Mouse (Mus musculus): ENCODE measurements around the gene Mapk6. TPM values are rescaled to one million over a fixed set of nuclear protein-coding genes. Genes with fewer than 3 reads are reported as not detected.

The Mapk6 gene
- total and polyA plus RNA-seq, 3 experiments, result 7.6 to 49.2 (median 49.2) TPM

GRCm38 (mm10) chr9:75434172-75434793 lies 24.5 kb upstream of the Mapk6 start:
- H3K36me3 ChIP-seq (replicated peaks), result no peaks in the 10 kb centered on the region
- TF ChIP-seq GATA1 (IDR thresholded peaks at IDR 0.05; ENCODE audit: borderline replicate concordance, low read length) (no peak), POLR2AphosphoS5 (IDR thresholded peaks at IDR 0.05; ENCODE audit: insufficient replicate concordance, low read depth, low read length) (no peak), TAL1 (conservative IDR thresholded peaks at IDR 0.05; ENCODE audit: low read depth, low read length) (no peak), GATA2 (IDR thresholded peaks at IDR 0.05; ENCODE audit: borderline replicate concordance, low read depth, low read length) (no peak), CTCF (IDR thresholded peaks at IDR 0.05; ENCODE audit: low read depth, low read length) (no peak; the same call in 1 of the 2 replicates)
- DNase-seq (ENCODE audit: low spot score) (peak; percentile 29), ATAC-seq (ENCODE audit: extremely low read depth, insufficient number of reproducible peaks, low FRiP score, poor library complexity, severe bottlenecking) (peak; percentile 55)
- H3K4me1 ChIP-seq (ENCODE audit: insufficient read depth, low read depth, low read length), result peaks cover 65% of the 10 kb centered on the region
- H3K9me3 ChIP-seq (replicated peaks), result no peaks in the 10 kb centered on the region
- H3K27me3 ChIP-seq (ENCODE audit: insufficient read depth, low read length), result no peaks in the 10 kb centered on the region
- no peak overlapping the region for H3K4me3 ChIP-seq (ENCODE audit: low read depth, low read length)

GRCm38 (mm10) chr9:75432694-75433093 lies 22.9 kb upstream of the Mapk6 start:
- DNase-seq (ENCODE audit: low spot score) (no peak), ATAC-seq (ENCODE audit: extremely low read depth, insufficient number of reproducible peaks, low FRiP score, poor library complexity, severe bottlenecking) (no peak)
- Histone ChIP-seq H3K9me3 (replicated peaks) (no peaks in the 10 kb centered on the region), H3K27me3 (ENCODE audit: insufficient read depth, low read length) (peaks cover 2% of the 10 kb centered on the region; the same call in 1 of the 2 replicates), H3K36me3 (replicated peaks) (no peaks in the 10 kb centered on the region), H3K4me1 (ENCODE audit: insufficient read depth, low read depth, low read length) (peaks cover 66% of the 10 kb centered on the region), H3K4me3 (ENCODE audit: low read depth, low read length) (no peak overlapping the region)
- TF ChIP-seq GATA1 (IDR thresholded peaks at IDR 0.05; ENCODE audit: borderline replicate concordance, low read length), result no peak
- TF ChIP-seq GATA2 (IDR thresholded peaks at IDR 0.05; ENCODE audit: borderline replicate concordance, low read depth, low read length), result no peak
- TF ChIP-seq CTCF (IDR thresholded peaks at IDR 0.05; ENCODE audit: low read depth, low read length), result no peak
- TF ChIP-seq POLR2AphosphoS5 (IDR thresholded peaks at IDR 0.05; ENCODE audit: insufficient replicate concordance, low read depth, low read length), result no peak
- no peak for TF ChIP-seq TAL1 (conservative IDR thresholded peaks at IDR 0.05; ENCODE audit: low read depth, low read length)

- Histone ChIP-seq H3K4me1 (ENCODE audit: insufficient read depth, low read depth, low read length) (peaks cover 69% of the 10 kb centered on the region), H3K36me3 (replicated peaks) (no peaks in the 10 kb centered on the region), H3K4me3 (ENCODE audit: low read depth, low read length) (no peak overlapping the region), H3K9me3 (replicated peaks) (no peaks in the 10 kb centered on the region), H3K27me3 (ENCODE audit: insufficient read depth, low read length) (peaks cover 12% of the 10 kb centered on the region)
- peak; percentile 43; the same call in 1 of the 2 replicates for TF ChIP-seq TAL1 (conservative IDR thresholded peaks at IDR 0.05; ENCODE audit: low read depth, low read length)
- TF ChIP-seq CTCF (IDR thresholded peaks at IDR 0.05; ENCODE audit: low read depth, low read length), result no peak
- no peak for TF ChIP-seq GATA1 (IDR thresholded peaks at IDR 0.05; ENCODE audit: borderline replicate concordance, low read length)
- ATAC-seq (ENCODE audit: extremely low read depth, insufficient number of reproducible peaks, low FRiP score, poor library complexity, severe bottlenecking) (peak; percentile 78), DNase-seq (ENCODE audit: low spot score) (peak; percentile 45)
Measured at GRCm38 (mm10) chr9:75430822-75431621, 21.2 kb upstream of the Mapk6 start.

- no peaks in the 10 kb centered on the region for H3K36me3 ChIP-seq (replicated peaks)
- DNase-seq (ENCODE audit: low spot score) (no peak), ATAC-seq (ENCODE audit: extremely low read depth, insufficient number of reproducible peaks, low FRiP score, poor library complexity, severe bottlenecking) (no peak)
- peaks cover 55% of the 10 kb centered on the region for H3K4me1 ChIP-seq (ENCODE audit: insufficient read depth, low read depth, low read length)
- H3K4me3 ChIP-seq (ENCODE audit: low read depth, low read length), result no peak overlapping the region
- no peaks in the 10 kb centered on the region for H3K9me3 ChIP-seq (replicated peaks)
- TF ChIP-seq CTCF (IDR thresholded peaks at IDR 0.05; ENCODE audit: low read depth, low read length) (no peak), GATA2 (IDR thresholded peaks at IDR 0.05; ENCODE audit: borderline replicate concordance, low read depth, low read length) (no peak), GATA1 (IDR thresholded peaks at IDR 0.05; ENCODE audit: borderline replicate concordance, low read length) (no peak), POLR2AphosphoS5 (IDR thresholded peaks at IDR 0.05; ENCODE audit: insufficient replicate concordance, low read depth, low read length) (no peak), TAL1 (conservative IDR thresholded peaks at IDR 0.05; ENCODE audit: low read depth, low read length) (no peak)
- peaks cover 20% of the 10 kb centered on the region for H3K27me3 ChIP-seq (ENCODE audit: insufficient read depth, low read length)
Measured at GRCm38 (mm10) chr9:75429657-75430056, 19.9 kb upstream of the Mapk6 start.

- Histone ChIP-seq H3K36me3 (replicated peaks) (no peaks in the 10 kb centered on the region), H3K9me3 (replicated peaks) (no peaks in the 10 kb centered on the region), H3K27me3 (ENCODE audit: insufficient read depth, low read length) (peaks cover 26% of the 10 kb centered on the region), H3K4me3 (ENCODE audit: low read depth, low read length) (no peak overlapping the region), H3K4me1 (ENCODE audit: insufficient read depth, low read depth, low read length) (peaks cover 49% of the 10 kb centered on the region)
- TF ChIP-seq CTCF (IDR thresholded peaks at IDR 0.05; ENCODE audit: low read depth, low read length) (no peak), GATA2 (IDR thresholded peaks at IDR 0.05; ENCODE audit: borderline replicate concordance, low read depth, low read length) (no peak)
- no peak for ATAC-seq (ENCODE audit: extremely low read depth, insufficient number of reproducible peaks, low FRiP score, poor library complexity, severe bottlenecking)
- no peak for DNase-seq (ENCODE audit: low spot score)
Measured at GRCm38 (mm10) chr9:75429040-75429439, 19.2 kb upstream of the Mapk6 start.

- Histone ChIP-seq H3K4me3 (ENCODE audit: low read depth, low read length) (no peak overlapping the region), H3K9me3 (replicated peaks) (no peaks in the 10 kb centered on the region), H3K4me1 (ENCODE audit: insufficient read depth, low read depth, low read length) (peaks cover 47% of the 10 kb centered on the region), H3K27me3 (ENCODE audit: insufficient read depth, low read length) (peaks cover 33% of the 10 kb centered on the region), H3K36me3 (replicated peaks) (no peaks in the 10 kb centered on the region)
- no peak for DNase-seq (ENCODE audit: low spot score)
- no peak for TF ChIP-seq GATA1 (IDR thresholded peaks at IDR 0.05; ENCODE audit: borderline replicate concordance, low read length)
- TF ChIP-seq GATA2 (IDR thresholded peaks at IDR 0.05; ENCODE audit: borderline replicate concordance, low read depth, low read length), result no peak
- no peak for TF ChIP-seq CTCF (IDR thresholded peaks at IDR 0.05; ENCODE audit: low read depth, low read length)
- no peak for TF ChIP-seq TAL1 (conservative IDR thresholded peaks at IDR 0.05; ENCODE audit: low read depth, low read length)
- TF ChIP-seq POLR2AphosphoS5 (IDR thresholded peaks at IDR 0.05; ENCODE audit: insufficient replicate concordance, low read depth, low read length), result no peak
- ATAC-seq (ENCODE audit: extremely low read depth, insufficient number of reproducible peaks, low FRiP score, poor library complexity, severe bottlenecking), result no peak
Measured at GRCm38 (mm10) chr9:75428274-75428600, 18.4 kb upstream of the Mapk6 start.

Measured in G1E (cell line).